Mouse (Mus musculus) spleen, postnatal 14 days (tissue): ENCODE measurements around the gene Ccno.

Source experiments
- DNase-seq, 2 experiments: peaks; one replicate each; pipeline ENCODE4 v3.0.0; 2021 to 2022; ENCODE audit warnings: low spot score in 2 of 2

The Ccno gene

DNA sequence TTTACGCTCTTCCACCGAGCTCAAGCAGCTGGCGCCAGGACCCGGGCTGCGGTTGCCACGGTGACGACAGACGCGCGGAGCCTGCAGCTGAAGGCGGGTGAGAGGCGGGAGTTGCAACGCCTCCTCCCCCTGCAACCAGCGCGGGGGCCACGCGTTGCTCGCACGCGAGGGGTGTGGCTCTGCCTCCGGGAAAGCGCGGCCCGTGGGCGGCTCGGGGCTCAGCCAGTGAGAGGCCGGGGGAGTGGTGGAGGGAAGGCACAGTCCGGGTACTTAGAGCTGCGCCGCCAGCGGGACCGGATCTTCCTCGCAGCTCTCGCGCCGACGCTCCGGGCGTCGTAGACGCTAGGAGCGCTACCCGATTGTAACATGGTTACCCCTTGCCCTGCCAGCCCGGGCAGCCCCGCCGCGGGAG, at the start of gene Ccno:
Gene Ccno, plus strand, starts transcription at position 271 of the 412 bp plus-strand sequence.
- DNase-seq: peak; percentile 51 to 62

DNA sequence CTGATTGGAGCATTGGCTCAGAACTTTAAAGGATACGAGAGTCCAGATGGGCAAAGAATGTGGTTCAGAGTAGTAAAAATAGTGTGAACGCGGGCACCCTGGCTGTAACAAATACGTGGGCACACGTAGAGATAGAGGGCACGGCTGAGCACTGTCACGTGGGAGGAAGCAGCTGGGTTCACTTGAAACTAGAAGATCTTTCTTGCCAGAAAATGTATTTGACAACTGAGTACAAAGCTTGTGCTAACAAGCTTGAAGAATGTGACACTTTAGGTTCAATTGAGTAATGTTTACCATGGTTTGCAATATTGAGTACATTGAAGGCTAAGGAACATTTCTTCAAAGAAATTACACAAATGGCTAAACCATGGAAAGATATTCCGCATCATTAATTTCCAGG, 49.5 kb upstream of the Ccno start:
- no peak for DNase-seq

- DNase-seq: no peak
Measured at GRCm38 (mm10) chr13:112941879-112942330, 45.7 kb upstream of the Ccno start.

DNA sequence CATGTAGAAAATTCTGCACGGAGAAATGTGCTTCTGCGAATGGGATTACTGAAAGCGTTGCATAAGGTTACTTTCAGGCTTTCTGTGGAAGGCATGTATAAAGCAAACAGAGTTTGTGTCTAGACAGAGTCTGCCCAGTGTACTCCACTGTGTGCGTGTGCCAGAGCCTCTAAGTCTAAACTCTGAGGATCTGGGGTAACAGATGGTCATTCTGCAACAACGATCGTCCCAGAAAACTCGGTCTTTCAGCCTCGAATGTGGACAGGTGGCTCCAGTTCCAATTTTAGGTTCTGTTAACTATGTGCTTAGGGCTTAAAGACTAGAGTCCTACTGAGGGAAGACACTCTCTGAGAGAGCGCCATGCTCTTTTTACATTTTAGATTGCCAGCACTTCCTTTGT, 42.3 kb upstream of the Ccno start:
- no peak for DNase-seq

GRCm38 (mm10) chr13:112945900-112946299, 41.7 kb upstream of the Ccno start:
- DNase-seq: no peak

DNA sequence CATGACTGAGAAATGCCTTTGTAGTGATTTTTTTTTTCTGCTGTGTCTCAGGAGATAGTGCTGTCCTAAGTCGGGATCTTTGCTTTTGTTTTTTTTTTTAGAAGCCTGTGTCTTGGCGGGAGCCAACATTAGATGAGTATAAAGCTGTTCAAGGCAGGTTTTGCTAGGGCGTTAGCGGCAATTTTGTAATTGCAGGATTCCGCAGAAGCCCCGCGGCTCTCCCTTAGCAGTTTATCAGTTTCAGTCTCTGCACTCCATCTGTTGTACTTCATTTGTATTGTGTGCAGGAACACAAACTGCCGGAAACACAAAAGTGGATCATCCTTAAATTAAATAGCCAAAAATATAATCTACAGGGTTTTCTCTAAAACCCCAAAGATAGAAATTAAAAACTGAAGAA, 33.5 kb upstream of the Ccno start:
- DNase-seq: no peak

DNA sequence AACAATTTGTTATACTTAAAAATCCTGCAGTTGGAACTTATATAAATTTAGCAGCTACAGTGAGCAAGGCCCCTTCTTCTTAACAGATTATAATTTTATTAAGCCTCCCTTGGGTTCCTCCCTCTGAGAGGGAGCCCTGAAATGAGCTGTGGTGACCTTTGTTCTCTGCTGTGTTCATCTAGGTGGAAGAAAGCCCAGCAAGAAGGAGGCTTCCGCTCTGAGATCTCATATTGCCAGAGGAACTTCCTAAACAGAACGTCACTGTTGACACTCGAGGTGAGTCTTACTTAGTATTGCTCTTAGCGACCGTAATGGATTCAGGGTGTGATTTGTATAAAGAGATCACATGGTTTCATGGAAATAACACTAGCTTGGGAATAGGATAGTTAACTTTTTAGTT, 24.5 kb upstream of the Ccno start:
- no peak for DNase-seq

GRCm38 (mm10) chr13:112964421-112964820, 23.2 kb upstream of the Ccno start:
- DNase-seq: no peak

DNA sequence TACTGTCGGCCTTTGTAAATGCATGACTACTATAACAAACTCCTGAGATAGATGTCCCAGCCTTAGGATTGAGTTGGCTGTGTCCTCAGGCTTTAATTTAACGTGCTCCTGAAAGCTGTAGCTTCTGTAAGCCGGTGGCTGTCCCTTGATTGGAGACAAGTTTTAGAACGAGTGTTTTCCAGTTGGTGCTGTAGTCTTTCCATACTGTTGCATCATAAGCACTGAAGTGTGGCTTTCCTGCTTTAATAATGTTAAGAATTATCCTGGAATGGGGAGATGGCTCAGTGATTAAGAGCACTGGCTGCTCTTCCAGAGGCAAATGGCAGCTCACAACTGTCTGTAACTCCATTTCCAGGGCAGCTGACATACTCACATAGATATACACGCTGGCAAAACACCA, 20.3 kb upstream of the Ccno start:
- DNase-seq: no peak

GRCm38 (mm10) chr13:112976720-112977119, 10.9 kb upstream of the Ccno start:
- DNase-seq: no peak

GRCm38 (mm10) chr13:112985605-112986450, 1.8 kb upstream of the Ccno start:
- no peak for DNase-seq

DNA sequence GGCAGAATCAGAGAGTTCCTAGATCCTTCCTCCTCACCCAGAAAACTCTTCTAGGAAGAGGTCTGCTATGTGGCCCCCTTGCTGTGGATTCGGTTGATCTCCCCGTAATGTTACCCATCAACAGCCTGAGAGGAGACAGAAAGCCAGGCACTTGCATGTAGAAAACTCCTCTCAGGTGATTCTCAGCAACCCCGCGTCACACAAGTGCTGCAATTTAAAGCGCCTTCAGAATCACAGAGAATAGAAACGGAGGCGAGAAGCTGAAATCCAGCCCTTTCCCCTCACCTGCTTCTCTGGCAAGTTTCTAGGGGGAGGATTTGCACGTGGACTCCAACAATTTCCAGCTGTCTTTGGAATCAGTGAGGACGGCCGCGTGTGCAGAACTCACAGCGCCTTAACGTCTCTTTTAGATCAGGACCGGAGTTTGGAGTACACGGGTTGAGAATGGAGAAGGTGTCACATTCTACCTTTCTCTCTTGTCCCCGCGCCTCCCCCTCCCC, 1.1 kb upstream of the Ccno start:
- no peak for DNase-seq

GRCm38 (mm10) chr13:112987991-112988390, 389 bp downstream of the Ccno start:
- no peak for DNase-seq

- DNase-seq: no peak
Measured at GRCm38 (mm10) chr13:112988866-112989265, 1.3 kb downstream of the Ccno start.

GRCm38 (mm10) chr13:112989541-112989940, 1.9 kb downstream of the Ccno start:
- DNase-seq: no peak

DNA sequence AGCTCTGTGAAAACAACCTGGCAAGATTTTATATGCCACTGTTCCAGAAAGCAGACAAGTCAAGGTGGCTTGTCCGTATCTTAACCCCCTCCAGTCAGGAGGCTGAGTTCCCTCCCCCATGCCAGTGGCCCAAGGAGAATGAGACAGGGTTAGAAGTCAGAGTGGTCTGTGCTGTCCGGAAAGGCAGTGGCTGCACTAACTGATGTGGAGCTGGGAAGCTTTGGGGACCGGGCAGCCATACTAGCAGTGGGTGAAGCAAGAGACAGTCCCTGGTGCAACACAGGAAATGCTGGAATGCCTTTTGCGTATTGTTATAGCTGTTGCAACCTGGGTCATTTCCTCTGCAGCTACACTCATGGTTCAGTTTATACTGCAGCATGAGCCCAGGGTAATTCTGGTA, 2.7 kb downstream of the Ccno start:
- DNase-seq: no peak

GRCm38 (mm10) chr13:112993531-112994152, 6.0 kb downstream of the Ccno start, which contains the start of gene Mcidas:
Mcidas (plus strand) TSS chr13:112993845.
- no peak for DNase-seq

DNA sequence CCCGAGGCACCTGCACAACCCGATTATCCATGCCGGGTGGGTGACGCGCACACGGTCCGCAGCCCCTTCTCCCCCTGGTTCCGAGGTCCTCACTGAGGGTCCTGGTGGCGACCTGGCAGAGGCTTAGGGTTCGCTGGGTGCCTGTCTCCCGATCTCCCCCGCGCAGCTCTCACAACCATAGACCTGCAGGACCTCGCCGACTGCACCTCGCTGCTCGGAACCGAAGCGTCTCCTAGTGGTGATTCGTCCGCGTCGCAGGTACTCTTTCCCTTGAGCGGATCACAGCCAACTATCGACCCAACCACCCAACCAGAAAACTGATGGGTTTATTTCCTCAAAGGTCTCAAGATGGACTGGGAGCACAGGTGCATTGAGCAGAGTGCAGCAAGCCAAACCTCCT, 6.6 kb downstream of the Ccno start:
- DNase-seq: peak; percentile 19 to 40

DNA sequence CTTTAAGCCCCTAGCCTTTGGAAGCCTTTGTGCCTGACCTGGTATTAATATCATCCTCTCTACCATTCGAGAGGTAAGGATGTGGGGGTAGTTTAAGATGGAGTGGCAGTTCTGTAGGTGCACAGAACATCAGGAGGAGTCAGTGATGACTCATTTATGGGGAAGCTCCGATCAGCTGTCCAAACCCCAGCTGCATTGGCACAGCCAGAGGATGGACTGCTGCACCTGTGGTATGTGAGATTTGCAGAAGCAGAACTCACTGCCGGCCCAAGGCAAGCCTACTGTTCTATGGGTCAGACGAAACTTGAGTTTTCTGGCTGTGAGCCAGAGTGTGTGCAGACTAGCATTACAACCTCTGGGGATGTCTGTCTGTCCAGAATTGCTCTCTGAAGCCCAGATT, 8.8 kb downstream of the Ccno start:
- no peak for DNase-seq

DNA sequence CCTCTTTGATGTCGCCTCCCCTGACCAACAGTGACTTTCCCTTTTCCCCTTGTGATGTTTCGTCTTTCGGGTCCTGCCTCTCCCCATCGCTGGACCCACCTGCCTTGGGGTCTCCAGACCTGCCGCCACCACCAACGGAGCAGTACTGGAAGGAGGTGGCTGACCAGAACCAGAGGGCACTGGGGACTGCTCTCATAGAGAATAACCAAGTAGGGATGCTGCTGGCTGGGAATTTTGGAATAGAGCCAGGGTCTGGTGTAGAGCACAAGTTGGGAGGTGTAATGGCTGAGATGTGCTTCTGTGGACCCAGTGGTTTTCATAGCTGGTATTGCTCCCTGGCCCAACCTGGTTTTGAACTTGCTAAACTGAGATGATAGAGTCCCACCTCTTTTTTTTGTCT, 9.8 kb downstream of the Ccno start:
- no peak for DNase-seq

DNA sequence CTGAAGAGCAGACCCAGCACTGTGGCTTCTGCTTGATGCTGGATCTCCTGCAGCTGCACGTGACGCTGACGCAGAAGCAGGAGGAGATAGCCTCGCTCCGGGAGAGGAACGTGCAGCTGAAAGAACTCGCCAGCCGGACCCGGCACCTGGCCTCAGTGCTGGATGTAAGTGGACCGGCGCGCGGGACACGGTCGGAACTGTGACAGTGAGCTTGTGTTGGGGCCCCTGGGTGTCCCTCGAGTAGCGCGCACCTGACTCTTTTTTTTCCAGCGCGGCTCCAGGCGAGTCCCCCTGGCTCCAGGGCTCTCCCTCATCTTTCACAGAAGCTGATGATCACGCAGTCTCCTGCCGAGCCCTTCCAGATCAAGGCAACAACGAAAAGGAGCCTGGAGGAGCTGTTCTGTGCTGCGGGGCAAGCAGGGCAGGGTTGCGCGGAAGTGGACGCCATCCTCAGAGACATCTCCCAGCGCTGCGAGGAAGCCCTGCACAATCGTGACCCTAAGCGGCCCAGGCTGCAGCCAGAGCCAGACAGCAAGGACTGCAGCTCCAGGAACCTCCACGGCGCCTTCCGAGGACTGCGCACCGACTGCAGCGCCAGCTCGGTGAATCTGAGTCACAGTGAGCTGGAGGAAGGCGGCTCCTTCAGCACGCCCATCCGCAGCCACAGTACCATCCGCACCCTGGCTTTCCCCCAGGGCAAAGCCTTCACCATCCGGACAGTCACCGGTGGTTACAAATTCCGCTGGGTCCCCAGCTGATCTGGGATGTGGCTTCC, 11.0 kb downstream of the Ccno start:
- DNase-seq: no peak

DNA sequence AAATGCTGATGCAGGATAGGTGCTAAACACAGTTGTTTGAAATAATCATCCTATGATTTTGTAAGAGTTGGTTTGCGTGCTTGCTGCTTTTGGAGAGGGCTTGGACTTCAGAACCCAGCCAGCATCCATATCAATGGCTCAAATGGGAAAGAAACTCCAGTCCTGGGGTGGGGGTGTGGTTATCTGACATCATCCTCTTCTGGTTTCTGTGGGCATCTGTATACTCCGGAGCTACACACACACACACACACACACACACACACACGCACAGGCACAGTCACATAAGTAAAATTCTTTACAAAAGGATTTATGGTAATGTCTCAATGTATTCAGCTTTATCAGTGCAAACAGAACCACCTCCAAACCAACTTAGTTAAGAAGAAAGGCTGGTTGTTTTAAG, 12.5 kb downstream of the Ccno start:
- no peak for DNase-seq
